Mouse (Mus musculus) liver, embryonic 14.5 days (tissue): Measurements from ENCODE around the gene Iqcc. TPM values are rescaled to one million over a fixed set of nuclear protein-coding genes. Genes with fewer than 3 reads are reported as not detected.

ENCODE experiments used
- ATAC-seq: fragments of 200-750 bp; cut with Nextera tagmentation; 2 replicates; pipeline ENCODE4 v1.8.0; 2017; ENCODE audit warnings: moderate number of reproducible peaks, mild to moderate bottlenecking, moderate library complexity; ENCODE audit not compliant: insufficient read depth
- DNase-seq, 3 experiments: peaks; one replicate each; pipeline ENCODE4 v3.0.0-alpha.2; 2012 to 2013; ENCODE audit warnings: low read depth in 3 of 3, low spot score in 3 of 3
- H3K27ac ChIP-seq: fragments of 300-500 bp; sonication (generic); 2 replicates; pipeline ENCODE4 v1.5.1; 2014; ENCODE audit warnings: moderate library complexity, mild to moderate bottlenecking, control low read depth, inconsistent platforms
- H3K27me3 ChIP-seq: fragments of 300-500 bp; sonication (generic); 2 replicates; pipeline ENCODE4 v1.6.1; 2014; ENCODE audit warnings: mild to moderate bottlenecking, low read length, moderate library complexity; ENCODE audit not compliant: control insufficient read depth, insufficient read depth
- H3K36me3 ChIP-seq: fragments of 300-500 bp; sonication (generic); replicated peaks from 2 replicates; pipeline ENCODE4 v1.6.1; 2014; ENCODE audit warnings: low read depth; ENCODE audit not compliant: control insufficient read depth, insufficient read depth
- H3K4me1 ChIP-seq, 2 experiments: fragments of 200-500 bp in 1 of 2; fragments of 300-500 bp in 1 of 2; sonication (generic) in 1 of 2; replicated peaks; 2 replicates each; pipeline ENCODE4 v1.6.1; 2012 to 2014; ENCODE audit warnings: antibody characterized with exemption in 1 of 2, inconsistent platforms in 1 of 2, low read length in 1 of 2; ENCODE audit not compliant: control insufficient read depth in 2 of 2, insufficient read depth in 2 of 2
- H3K4me2 ChIP-seq: fragments of 300-500 bp; sonication (generic); 2 replicates; pipeline ENCODE4 v1.6.1; 2014; ENCODE audit warnings: low read depth, mild to moderate bottlenecking, control low read depth, moderate library complexity
- H3K4me3 ChIP-seq, 2 experiments: fragments of 200-500 bp in 1 of 2; fragments of 300-500 bp in 1 of 2; sonication (generic) in 1 of 2; 2 replicates each; pipeline ENCODE4 v1.5.1; 2012 to 2014; ENCODE audit warnings: low read depth in 2 of 2, low read length in 2 of 2, mild to moderate bottlenecking in 2 of 2, control low read depth in 1 of 2, inconsistent platforms in 1 of 2, moderate library complexity in 1 of 2; ENCODE audit not compliant: insufficient read depth in 1 of 2
- H3K9ac ChIP-seq: fragments of 300-500 bp; sonication (generic); replicated peaks from 2 replicates; pipeline ENCODE4 v1.6.1; 2014; ENCODE audit warnings: mild to moderate bottlenecking, control low read depth, moderate library complexity
- H3K9me3 ChIP-seq: fragments of 300-500 bp; sonication (generic); 2 replicates; pipeline ENCODE4 v1.6.1; 2016; ENCODE audit warnings: low read length, mixed read lengths; ENCODE audit not compliant: control insufficient read depth
- CTCF ChIP-seq: IDR thresholded peaks from 2 replicates; pipeline ENCODE4 v1.5.1; 2016; ENCODE audit warnings: antibody characterized with exemption, low read depth, control low read depth
- EP300 ChIP-seq: IDR thresholded peaks from 2 replicates; pipeline ENCODE4 v1.6.1; 2016; ENCODE audit warnings: antibody characterized with exemption, low read depth
- whole genome bisulfite sequencing: fragments of 180-500 bp; shearing (Covaris S2); extraction: QIAGEN DNeasy Blood & Tissue Kit; methylation state at CpG from one replicate; pipeline ENCODE4 v1.1.7; 2014; ENCODE audit not compliant: insufficient replicate concordance; 5-methylcytosine and 5-hydroxymethylcytosine counted together
- polyA plus RNA-seq, 2 experiments: library from polyadenylated mRNA; depleted of rRNA in 1 of 2; stranded (reverse) in 1 of 2; unstranded in 1 of 2; fragments of >200 nt; fragmentation: Nextera tagmentation in 1 of 2; extraction: Ambion mirVana in 1 of 2; gene quantifications; 2 replicates each; pipeline versions ENCODE4 v1.2.1 to v1.2.3; 2012 to 2014

Gene Iqcc
- polyA plus RNA-seq, 2 experiments = 7.0 to 8.8 TPM

DNA sequence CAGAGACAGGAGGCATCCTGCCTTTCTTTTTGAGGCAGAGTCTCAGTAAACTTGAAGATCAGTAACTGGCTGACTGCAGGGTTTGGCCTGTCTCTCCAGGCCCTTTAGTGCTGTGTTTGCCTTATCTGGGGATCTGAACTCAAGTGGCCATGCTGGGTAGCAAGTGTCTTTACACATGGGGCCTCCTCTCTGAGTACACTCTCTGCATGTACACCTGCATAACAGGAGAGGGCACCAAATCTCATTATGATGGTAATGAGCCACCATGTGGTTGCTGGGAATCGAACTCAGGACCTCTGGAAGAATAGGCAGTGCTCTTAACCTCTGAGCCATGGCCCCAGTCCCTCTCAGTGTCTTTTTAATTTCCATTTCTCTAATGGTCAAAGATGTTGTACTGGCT, 36.6 kb downstream of the Iqcc start:
- TF ChIP-seq EP300 = no peak
- peak; percentile 29; the same call in 1 of the 2 replicates for TF ChIP-seq CTCF
- no peak overlapping the region for H3K27ac ChIP-seq

DNA sequence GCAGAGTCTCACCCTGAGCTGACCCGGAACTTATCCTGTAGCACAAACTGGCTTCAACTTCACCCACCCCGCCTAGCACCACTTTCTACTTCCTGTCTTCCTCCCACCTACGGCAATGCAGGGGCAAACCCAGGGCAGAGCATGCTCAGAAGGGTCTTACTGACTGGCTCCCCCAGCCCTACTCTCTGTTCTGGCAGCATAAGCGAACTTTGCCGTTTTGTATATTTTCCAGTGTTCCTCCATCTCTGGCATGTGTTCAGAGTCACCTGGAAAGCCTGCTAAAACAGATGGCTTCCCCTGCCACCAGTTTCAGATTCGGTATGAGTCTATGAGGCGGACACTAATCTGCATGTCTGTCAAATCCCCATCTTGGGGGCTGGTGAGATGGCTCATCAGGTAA, 38.6 kb downstream of the Iqcc start:
- H3K36me3 ChIP-seq = no peaks in the 10 kb centered on the region
- no peak for ATAC-seq
- no peak overlapping the region for H3K4me3 ChIP-seq
- TF ChIP-seq CTCF = no peak
- TF ChIP-seq EP300 = no peak
- H3K27ac ChIP-seq = no peak overlapping the region
- H3K9ac ChIP-seq = no peak overlapping the region
- H3K4me1 ChIP-seq = peaks cover 0 to 9% of the 10 kb centered on the region in 2 experiments; a peak in 3 of 4 replicates
- no peak for DNase-seq
- WGBS = 54% methylated on average over 7 of the region's 7 CpGs
- no peaks in the 10 kb centered on the region for H3K27me3 ChIP-seq
- no peaks in the 10 kb centered on the region for H3K9me3 ChIP-seq
- no peak overlapping the region for H3K4me2 ChIP-seq

More for the DNA sequence above, 36.6 kb downstream of the Iqcc start:
- H3K9me3 ChIP-seq = no peaks in the 10 kb centered on the region
- H3K36me3 ChIP-seq = no peaks in the 10 kb centered on the region
- no peak for DNase-seq
- H3K4me3 ChIP-seq = no peak overlapping the region
- no peaks in the 10 kb centered on the region for H3K27me3 ChIP-seq
- WGBS = 63% methylated on average over 1 of the region's 1 CpGs
- ATAC-seq = no peak
- no peak overlapping the region for H3K4me2 ChIP-seq
- H3K4me1 ChIP-seq = peaks cover 5 to 15% of the 10 kb centered on the region in 2 experiments; a peak in 3 of 4 replicates
- H3K9ac ChIP-seq = no peak overlapping the region

DNA sequence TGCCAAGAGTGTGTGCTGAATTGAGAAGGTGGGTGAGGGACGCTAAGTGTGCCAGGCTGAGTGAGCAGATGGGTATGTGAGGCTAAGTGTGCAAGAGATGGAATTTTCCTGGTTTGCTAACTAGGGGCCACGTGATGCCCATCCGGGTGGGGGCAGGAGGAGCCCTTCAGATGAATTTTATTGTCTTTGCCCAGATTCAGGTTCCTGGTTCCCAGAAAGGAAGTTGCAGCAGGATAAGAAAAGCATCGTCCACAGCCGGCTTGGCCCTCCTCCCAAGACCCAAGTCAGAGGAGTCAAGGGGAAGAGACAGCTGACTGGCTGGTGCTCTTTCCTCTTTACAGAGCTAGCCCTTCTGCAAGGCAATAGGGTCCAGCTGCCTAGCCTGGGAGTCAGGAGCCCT, 40.4 kb downstream of the Iqcc start, which contains the start of gene Fam167b:
TSS of gene Fam167b (minus strand) at position 84 of the 400 bp plus-strand sequence.
- TF ChIP-seq CTCF (no peak), EP300 (no peak)
- Histone ChIP-seq H3K9ac (no peak within 1 kb of the TSS), H3K9me3 (no peaks in the 10 kb centered on the region), H3K4me1 (peaks cover 0 to 4% of the 10 kb centered on the region in 2 experiments; a peak in 2 of 4 replicates), H3K4me2 (no peak within 1 kb of the TSS), H3K36me3 (no peaks in the 10 kb centered on the region), H3K27me3 (no peaks in the 10 kb centered on the region), H3K4me3 (peak within 1 kb of the TSS in 1 of 2 experiments; percentile 5; a peak in 1 of 4 replicates), H3K27ac (no peak within 1 kb of the TSS)
- DNase-seq (no peak), ATAC-seq (0 out of 2 replicates have a peak, but pooled peaks have one; percentile 27)
- 49% methylated on average over 5 of the region's 5 CpGs for WGBS

DNA sequence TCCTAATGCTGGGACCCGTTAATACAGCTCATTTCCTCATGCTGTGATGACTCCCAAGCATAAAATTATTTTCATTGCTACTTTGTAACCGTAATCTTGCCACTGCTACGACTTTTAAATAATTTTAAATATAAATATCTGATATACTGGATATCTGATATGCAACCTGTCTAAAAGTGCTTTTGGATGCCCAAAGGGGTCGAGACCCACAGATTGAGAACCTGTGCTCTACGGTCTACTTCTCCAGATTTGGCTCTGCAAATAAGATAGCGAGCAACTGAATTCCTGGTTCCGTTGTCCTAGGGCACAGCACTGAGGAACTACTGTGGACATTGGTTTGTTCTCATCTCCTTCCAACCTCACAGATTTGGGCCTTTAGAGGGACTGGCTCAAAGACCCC, 41.2 kb downstream of the Iqcc start:
- H3K4me1 ChIP-seq = peaks cover 0 to 4% of the 10 kb centered on the region in 2 experiments; a peak in 2 of 4 replicates
- no peak overlapping the region for H3K4me2 ChIP-seq
- H3K9me3 ChIP-seq = no peaks in the 10 kb centered on the region
- TF ChIP-seq EP300 (no peak), CTCF (no peak)
- no peak overlapping the region for H3K9ac ChIP-seq
- no peak overlapping the region for H3K4me3 ChIP-seq
- H3K36me3 ChIP-seq = no peaks in the 10 kb centered on the region
- no peak overlapping the region for H3K27ac ChIP-seq
- DNase-seq (no peak), ATAC-seq (no peak)
- 69% methylated on average over 7 of the region's 7 CpGs for WGBS
- no peaks in the 10 kb centered on the region for H3K27me3 ChIP-seq

DNA sequence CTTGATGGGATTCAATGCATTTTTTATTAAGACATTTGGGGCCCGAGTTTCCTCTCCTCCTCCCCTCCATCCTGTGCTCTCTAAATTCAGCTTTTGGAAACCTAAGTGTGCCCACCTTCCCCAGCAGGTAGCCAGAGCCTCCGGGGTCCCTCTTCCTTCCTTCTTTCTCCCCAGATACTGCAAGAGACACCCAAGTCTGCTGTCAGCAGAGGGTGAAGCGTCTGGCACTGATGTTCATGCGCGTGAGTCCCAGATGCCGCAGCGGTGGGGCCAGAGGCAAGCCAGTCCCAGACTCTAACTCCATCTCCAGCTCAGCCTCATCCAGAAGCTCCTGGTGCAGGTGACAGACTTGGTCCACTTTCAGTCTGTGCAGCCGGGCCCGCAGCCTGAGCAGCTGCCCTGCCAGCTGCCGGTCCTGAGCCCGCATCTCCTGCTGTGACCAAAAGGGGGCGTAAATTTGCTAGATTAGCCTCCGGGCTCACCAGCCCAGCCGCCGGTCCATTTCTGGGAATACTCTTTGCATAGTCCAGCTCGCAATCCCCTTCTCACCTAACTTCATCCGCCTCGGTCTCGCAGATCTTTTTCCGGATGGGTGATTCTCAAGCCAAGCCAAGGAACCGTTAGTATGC, 41.9 kb downstream of the Iqcc start:
- DNase-seq (no peak), ATAC-seq (no peak)
- Histone ChIP-seq H3K9me3 (no peaks in the 10 kb centered on the region), H3K9ac (no peak overlapping the region), H3K4me1 (peaks cover 0 to 4% of the 10 kb centered on the region in 2 experiments; a peak in 2 of 4 replicates), H3K36me3 (no peaks in the 10 kb centered on the region), H3K27ac (no peak overlapping the region), H3K4me2 (no peak overlapping the region), H3K4me3 (peak overlapping the region in 1 of 2 experiments; percentile 5; a peak in 1 of 4 replicates), H3K27me3 (no peaks in the 10 kb centered on the region)
- TF ChIP-seq CTCF (peak; percentile 82), EP300 (no peak)
- WGBS = 32% methylated on average over 21 of the region's 21 CpGs
